ENCODE assay signal across 12 mouse cellular contexts in the genomic region with DNA sequence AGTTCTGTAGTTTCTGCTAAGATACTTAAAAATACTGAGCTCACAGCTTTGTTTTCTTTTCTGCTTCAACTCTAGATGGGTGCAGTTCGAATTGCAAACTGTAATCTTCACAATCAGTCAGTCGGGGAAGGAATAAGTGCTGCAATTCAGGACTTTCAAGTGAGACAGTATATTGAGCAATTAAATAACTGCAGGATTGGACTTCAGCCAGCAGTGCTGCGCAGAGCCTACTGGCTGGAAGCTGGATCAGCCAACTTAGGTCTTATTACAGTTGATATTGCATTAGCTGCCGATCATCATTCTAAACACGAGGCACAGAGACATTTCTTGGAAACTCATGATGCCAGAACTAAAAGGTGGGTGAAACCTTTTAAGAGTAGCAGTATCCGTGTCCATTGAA.
DNase-seq lines count a peak whose midpoint lies in the region; ATAC-seq and TF ChIP-seq lines count a peak whose summit lies in the region.
"Had no signal": no experiment of that assay in that cellular context is flagged by ENCODE, and none has a peak within 500 bp of the region (broad histone marks: within the 10 kb centered on the region; RNA-seq: fewer than 3 reads in every experiment).

No protein-coding gene starts in this region.

- no peaks in the 10 kb centered on the region for H3K9me3 ChIP-seq in forebrain, embryonic 14.5 days (replicated peaks; ENCODE audit: control insufficient read depth, low read length)
- no peaks in the 10 kb centered on the region for H3K9me3 ChIP-seq in forebrain, embryonic 12.5 days
- H3K9me3 ChIP-seq in liver, embryonic 11.5 days (ENCODE audit: control insufficient read depth, low read length): no peaks in the 10 kb centered on the region
- H3K9me3 ChIP-seq: megakaryocyte, embryonic 14.5 days had no signal

- H3K4me2 ChIP-seq in forebrain, embryonic 14.5 days (ENCODE audit: low read length): no peak overlapping the region
- H3K4me2 ChIP-seq in forebrain, embryonic 12.5 days: no peak overlapping the region
- no peak overlapping the region for H3K4me2 ChIP-seq in liver, embryonic 11.5 days

- no peak overlapping the region for H3K4me3 ChIP-seq in forebrain, embryonic 14.5 days (ENCODE audit: low read depth, low read length)
- no peak overlapping the region for H3K4me3 ChIP-seq in forebrain, embryonic 12.5 days (replicated peaks)
- no peak overlapping the region for H3K4me3 ChIP-seq in liver, adult 2 months (ENCODE audit: insufficient read depth, low read depth, low read length)
- H3K4me3 ChIP-seq in liver, embryonic 11.5 days (ENCODE audit: low read depth, low read length): no peak overlapping the region
- H3K4me3 ChIP-seq: left cerebral cortex, adult 2 months; megakaryocyte, embryonic 14.5 days had no signal

- no peak for TF ChIP-seq CTCF in liver, adult 2 months (IDR thresholded peaks at IDR 0.05; ENCODE audit: low read depth, low read length)

- WGBS in forebrain, embryonic 14.5 days: 52% methylated on average over 6 of the region's 6 CpGs
- WGBS in forebrain, embryonic 12.5 days: 80% methylated on average over 6 of the region's 6 CpGs
- 32% methylated on average over 6 of the region's 6 CpGs for WGBS in liver, adult 2 months
- 81% methylated on average over 6 of the region's 6 CpGs for WGBS in liver, embryonic 11.5 days

- ATAC-seq in forebrain, embryonic 14.5 days: peak; percentile 66; the same call in 1 of the 2 replicates
- no peak for ATAC-seq in forebrain, embryonic 12.5 days (ENCODE audit: low FRiP score)
- ATAC-seq in liver, embryonic 11.5 days (replicated peaks; ENCODE audit: low FRiP score): no peak
- ATAC-seq: hindbrain, embryonic 16.5 days had no signal

- no peak overlapping the region for H3K27ac ChIP-seq in forebrain, embryonic 14.5 days (ENCODE audit: low read depth, low read length)
- H3K27ac ChIP-seq in forebrain, embryonic 12.5 days: no peak overlapping the region
- no peak overlapping the region for H3K27ac ChIP-seq in liver, adult 2 months (replicated peaks; ENCODE audit: insufficient read depth, low read depth, low read length)
- no peak overlapping the region for H3K27ac ChIP-seq in liver, embryonic 11.5 days (ENCODE audit: low read depth, low read length)
- H3K27ac ChIP-seq: left cerebral cortex, adult 2 months had no signal

- no peak for TF ChIP-seq POLR2A in liver, adult 2 months (IDR thresholded peaks at IDR 0.05; ENCODE audit: extremely low read depth, insufficient read depth, low read length)

- H3K27me3 ChIP-seq in forebrain, embryonic 14.5 days (replicated peaks; ENCODE audit: control insufficient read depth, insufficient read depth, low read length): no peaks in the 10 kb centered on the region
- no peaks in the 10 kb centered on the region for H3K27me3 ChIP-seq in forebrain, embryonic 12.5 days
- H3K27me3 ChIP-seq in liver, adult 2 months (ENCODE audit: control insufficient read depth, insufficient read depth, low read length): no peaks in the 10 kb centered on the region
- H3K27me3 ChIP-seq in liver, embryonic 11.5 days (replicated peaks; ENCODE audit: control insufficient read depth, insufficient read depth, low read length): no peaks in the 10 kb centered on the region
- H3K27me3 ChIP-seq: megakaryocyte, embryonic 14.5 days had no signal

- DNase-seq in forebrain, embryonic 14.5 days (ENCODE audit: low spot score): peak; percentile 72
- DNase-seq in liver, adult 2 months (ENCODE audit: extremely low read depth, low read depth, low spot score): peak; percentile 76
- DNase-seq in liver, embryonic 11.5 days (ENCODE audit: low spot score): no peak
- DNase-seq in brain, embryonic 18.5 days (ENCODE audit: low read depth, low spot score): peak; percentile 4
- peak; percentile 42 for DNase-seq in lung, postnatal 14 days
- DNase-seq in embryo, embryonic 10.5 days (ENCODE audit: low spot score): no peak
- no peak for DNase-seq in testis, postnatal 10 days (ENCODE audit: low spot score)
- DNase-seq: gastrocnemius, postnatal 14 days had no signal

- H3K9ac ChIP-seq in forebrain, embryonic 14.5 days (ENCODE audit: low read length): no peak overlapping the region
- H3K9ac ChIP-seq in forebrain, embryonic 12.5 days: no peak overlapping the region
- no peak overlapping the region for H3K9ac ChIP-seq in liver, adult 2 months (ENCODE audit: low read depth, low read length)
- no peak overlapping the region for H3K9ac ChIP-seq in liver, embryonic 11.5 days (ENCODE audit: low read depth, low read length)

- peaks cover 16% of the 10 kb centered on the region; the same call in 1 of the 2 replicates for H3K36me3 ChIP-seq in forebrain, embryonic 14.5 days (ENCODE audit: control insufficient read depth, insufficient read depth, low read length)
- H3K36me3 ChIP-seq in forebrain, embryonic 12.5 days (replicated peaks): 0 out of 2 replicates have a peak, but pooled peaks cover 5% of the 10 kb centered on the region
- H3K36me3 ChIP-seq in liver, adult 2 months (ENCODE audit: control insufficient read depth, insufficient read depth, low read length): peaks cover 35% of the 10 kb centered on the region
- no peaks in the 10 kb centered on the region for H3K36me3 ChIP-seq in liver, embryonic 11.5 days (ENCODE audit: control insufficient read depth, insufficient read depth, low read length)

- peaks cover 1% of the 10 kb centered on the region; the same call in 1 of the 2 replicates for H3K79me2 ChIP-seq in liver, adult 2 months (ENCODE audit: control insufficient read depth, insufficient read depth, low read length)

- H3K4me1 ChIP-seq in forebrain, embryonic 14.5 days (ENCODE audit: control insufficient read depth, insufficient read depth, low read length): peaks cover 2% of the 10 kb centered on the region; the same call in 1 of the 2 replicates
- H3K4me1 ChIP-seq in forebrain, embryonic 12.5 days: peaks cover 3% of the 10 kb centered on the region; the same call in 1 of the 2 replicates
- peaks cover 2% of the 10 kb centered on the region; the same call in 1 of the 2 replicates for H3K4me1 ChIP-seq in liver, adult 2 months (ENCODE audit: control insufficient read depth, insufficient read depth, low read length)
- H3K4me1 ChIP-seq in liver, embryonic 11.5 days (replicated peaks; ENCODE audit: control insufficient read depth, insufficient read depth, low read length): no peaks in the 10 kb centered on the region

Comparison
In these comparisons a context has a peak if more than half of its experiments do, and no peak if none do; other contexts are left out.
1. DNase-seq: peak in forebrain, embryonic 14.5 days (single experiment), liver, adult 2 months (single experiment), brain, embryonic 18.5 days (single experiment) and lung, postnatal 14 days (single experiment); none in liver, embryonic 11.5 days (single experiment), embryo, embryonic 10.5 days (single experiment) and testis, postnatal 10 days (single experiment).